Mouse (Mus musculus): ENCODE results near the gene Vps9d1. TPM values are rescaled to one million over a fixed set of nuclear protein-coding genes. Genes with fewer than 3 reads are reported as not detected.
A peak's percentile ranks its signal among the peaks of the same experiment; 100 is the strongest.
"Not testable (repeated sequence)": the region's sequence is repeated elsewhere in the genome, so short reads cannot be mapped to it uniquely, and the experiment has no call there.

The Vps9d1 gene
- polyA plus RNA-seq, 1 experiment from 2014 or later, result 66.6 TPM

GRCm38 (mm10) chr8:123203571-123203970, 50.6 kb downstream of the Vps9d1 start:
- 97% methylated on average over 3 of the region's 3 CpGs for WGBS
- 0 out of 2 replicates have a peak, but pooled peaks cover 2% of the 10 kb centered on the region for H3K4me1 ChIP-seq (replicated peaks)

GRCm38 (mm10) chr8:123202288-123202687, 51.9 kb downstream of the Vps9d1 start:
- Histone ChIP-seq H3K9ac (no peak overlapping the region), H3K4me3 (no peak overlapping the region), H3K27me3 (no peaks in the 10 kb centered on the region), H3K4me1 (replicated peaks) (0 out of 2 replicates have a peak, but pooled peaks cover 2% of the 10 kb centered on the region), H3K27ac (replicated peaks) (no peak overlapping the region), H3K9me3 (no peaks in the 10 kb centered on the region), H3K36me3 (peaks cover 11% of the 10 kb centered on the region), H3K4me2 (no peak overlapping the region)
- 22% methylated on average over 5 of the region's 5 CpGs for WGBS
- ATAC-seq (ENCODE audit: low FRiP score, low read depth), result 0 out of 2 replicates have a peak, but pooled peaks have one; percentile 16

More at GRCm38 (mm10) chr8:123203571-123203970, 50.6 kb downstream of the Vps9d1 start:
- no peak for ATAC-seq (ENCODE audit: low FRiP score, low read depth)
- Histone ChIP-seq H3K4me3 (no peak overlapping the region), H3K27ac (replicated peaks) (no peak overlapping the region), H3K4me2 (no peak overlapping the region), H3K9me3 (no peaks in the 10 kb centered on the region), H3K27me3 (no peaks in the 10 kb centered on the region), H3K36me3 (peaks cover 16% of the 10 kb centered on the region), H3K9ac (no peak overlapping the region)

- no peak overlapping the region for H3K4me2 ChIP-seq
- no peak for ATAC-seq (ENCODE audit: low FRiP score, low read depth)
- H3K27me3 ChIP-seq, result no peaks in the 10 kb centered on the region
- no peaks in the 10 kb centered on the region for H3K9me3 ChIP-seq
- H3K9ac ChIP-seq, result no peak overlapping the region
- 0 out of 2 replicates have a peak, but pooled peaks cover 2% of the 10 kb centered on the region for H3K4me1 ChIP-seq (replicated peaks)
- H3K4me3 ChIP-seq, result no peak overlapping the region
- 76% methylated on average over 14 of the region's 14 CpGs for WGBS
- H3K36me3 ChIP-seq, result no peaks in the 10 kb centered on the region
- H3K27ac ChIP-seq (replicated peaks), result no peak overlapping the region
These were observed 54.3 kb downstream of the Vps9d1 start for GRCm38 (mm10) chr8:123199864-123200263.

DNA sequence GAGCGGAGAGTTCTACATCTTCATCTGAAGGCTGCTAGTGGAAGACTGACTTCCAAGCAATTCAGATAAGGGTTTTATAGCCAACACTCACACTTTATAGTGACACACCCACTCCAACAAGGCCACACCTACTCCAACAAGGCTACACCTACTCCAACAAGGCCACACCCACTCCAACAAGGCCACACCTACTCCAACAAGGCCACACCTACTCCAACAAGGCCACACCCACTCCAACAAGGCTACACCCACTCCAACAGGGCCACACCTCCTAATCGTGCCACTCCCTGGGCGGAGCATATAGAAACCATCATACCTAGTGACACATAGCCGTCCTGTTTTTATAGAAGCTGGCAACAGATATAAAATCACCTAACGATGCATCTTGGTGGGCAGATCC, 57.1 kb downstream of the Vps9d1 start:
- H3K27me3 ChIP-seq; H3K27ac ChIP-seq (replicated peaks); ATAC-seq (ENCODE audit: low FRiP score, low read depth); H3K36me3 ChIP-seq; H3K4me1 ChIP-seq (replicated peaks); H3K4me3 ChIP-seq; H3K9ac ChIP-seq; H3K4me2 ChIP-seq; H3K9me3 ChIP-seq: not testable (repeated sequence)
- 74% methylated on average over 5 of the region's 5 CpGs for WGBS

- Histone ChIP-seq H3K4me2 (no peak overlapping the region), H3K36me3 (no peaks in the 10 kb centered on the region), H3K9ac (no peak overlapping the region), H3K27ac (replicated peaks) (no peak overlapping the region), H3K4me3 (no peak overlapping the region), H3K9me3 (no peaks in the 10 kb centered on the region), H3K4me1 (replicated peaks) (no peaks in the 10 kb centered on the region), H3K27me3 (no peaks in the 10 kb centered on the region)
- 80% methylated on average over 9 of the region's 9 CpGs for WGBS
- ATAC-seq (ENCODE audit: low FRiP score, low read depth), result no peak
These were observed 60.4 kb downstream of the Vps9d1 start for GRCm38 (mm10) chr8:123193771-123194170.

Other genes with a start within 250 kb of the Vps9d1 start
- gene Ankrd11, start 212.1 kb downstream of the Vps9d1 start, polyA plus RNA-seq (2015; fragmentation: Nextera tagmentation; extraction: Ambion mirVana), result 65.3 and 70.8 TPM in 2 replicates
- 43.3 and 49.1 TPM in 2 replicates for gene Spg7, start 191.4 kb downstream of the Vps9d1 start, polyA plus RNA-seq (2015; fragmentation: Nextera tagmentation; extraction: Ambion mirVana)
- gene Rpl13, start 152.0 kb downstream of the Vps9d1 start, polyA plus RNA-seq (2015; fragmentation: Nextera tagmentation; extraction: Ambion mirVana), result 632 and 725 TPM in 2 replicates
- 4.3 and 4.5 TPM in 2 replicates for gene Cpne7, start 137.0 kb downstream of the Vps9d1 start, polyA plus RNA-seq (2015; fragmentation: Nextera tagmentation; extraction: Ambion mirVana)
- 1.6 TPM in 2 replicates for gene Sult5a1, start 96.0 kb downstream of the Vps9d1 start, polyA plus RNA-seq (2015; fragmentation: Nextera tagmentation; extraction: Ambion mirVana)
- gene Dpep1, start 68.1 kb downstream of the Vps9d1 start, polyA plus RNA-seq (2015; fragmentation: Nextera tagmentation; extraction: Ambion mirVana), result 0.18 and 0.50 TPM in 2 replicates
- gene Chmp1a, start 41.6 kb downstream of the Vps9d1 start, polyA plus RNA-seq (2015; fragmentation: Nextera tagmentation; extraction: Ambion mirVana), result 200 and 215 TPM in 2 replicates
- gene Spata33, start 41.5 kb downstream of the Vps9d1 start, polyA plus RNA-seq (2015; fragmentation: Nextera tagmentation; extraction: Ambion mirVana), result 6.2 and 8.7 TPM in 2 replicates
- 45.2 and 48.5 TPM in 2 replicates for gene Cdk10, start 29.5 kb downstream of the Vps9d1 start, polyA plus RNA-seq (2015; fragmentation: Nextera tagmentation; extraction: Ambion mirVana)
- gene Spata2l, start 18.1 kb downstream of the Vps9d1 start, polyA plus RNA-seq (2015; fragmentation: Nextera tagmentation; extraction: Ambion mirVana), result 10.1 and 11.4 TPM in 2 replicates
- 24.7 and 25.2 TPM in 2 replicates for gene Zfp276, start 153 bp downstream of the Vps9d1 start, polyA plus RNA-seq (2015; fragmentation: Nextera tagmentation; extraction: Ambion mirVana)
- gene Fanca, start 64.2 kb upstream of the Vps9d1 start, polyA plus RNA-seq (2015; fragmentation: Nextera tagmentation; extraction: Ambion mirVana), result 6.9 and 10.6 TPM in 2 replicates
- 38.3 and 39.5 TPM in 2 replicates for gene Spire2, start 78.4 kb upstream of the Vps9d1 start, polyA plus RNA-seq (2015; fragmentation: Nextera tagmentation; extraction: Ambion mirVana)
- 332 and 377 TPM in 2 replicates for gene Tcf25, start 119.4 kb upstream of the Vps9d1 start, polyA plus RNA-seq (2015; fragmentation: Nextera tagmentation; extraction: Ambion mirVana)
- 0.06 and 0.16 TPM in 2 replicates for gene Mc1r, start 152.8 kb upstream of the Vps9d1 start, polyA plus RNA-seq (2015; fragmentation: Nextera tagmentation; extraction: Ambion mirVana)
- gene Tubb3, start 157.1 kb upstream of the Vps9d1 start, polyA plus RNA-seq (2015; fragmentation: Nextera tagmentation; extraction: Ambion mirVana), result 1,757 and 1,788 TPM in 2 replicates
- 48.6 and 51.6 TPM in 2 replicates for gene Def8, start 169.2 kb upstream of the Vps9d1 start, polyA plus RNA-seq (2015; fragmentation: Nextera tagmentation; extraction: Ambion mirVana)
- gene Afg3l1, start 223.6 kb upstream of the Vps9d1 start, polyA plus RNA-seq (2015; fragmentation: Nextera tagmentation; extraction: Ambion mirVana), result 49.9 and 52.9 TPM in 2 replicates

All from hindbrain, embryonic 15.5 days (tissue).